Mouse (Mus musculus) forebrain, embryonic 11.5 days (tissue): ENCODE measurements around the gene Agpat4. TPM values are rescaled to one million over a fixed set of nuclear protein-coding genes. Genes with fewer than 3 reads are reported as not detected.

ENCODE experiments used
- ATAC-seq: fragments of 200-750 bp; cut with Nextera tagmentation; replicated peaks from 2 replicates; pipeline ENCODE4 v1.8.0; 2017; ENCODE audit warnings: moderate TSS enrichment; ENCODE audit not compliant: low FRiP score
- DNase-seq: peaks from one replicate; pipeline ENCODE4 v3.0.0-alpha.2; 2017; ENCODE audit warnings: low spot score
- H3K27ac ChIP-seq: fragments of 300-500 bp; sonication (generic); 2 replicates; pipeline ENCODE4 v1.5.1; 2014; ENCODE audit warnings: low read depth, low read length
- H3K27me3 ChIP-seq: fragments of 300-500 bp; sonication (generic); 2 replicates; pipeline ENCODE4 v1.6.1; 2014; ENCODE audit warnings: mild to moderate bottlenecking, low read length, mixed read lengths; ENCODE audit not compliant: control insufficient read depth, insufficient read depth
- H3K36me3 ChIP-seq: fragments of 300-500 bp; sonication (generic); 2 replicates; pipeline ENCODE4 v1.6.1; 2014; ENCODE audit warnings: mild to moderate bottlenecking, low read length, moderate library complexity, mixed read lengths; ENCODE audit not compliant: control insufficient read depth, insufficient read depth
- H3K4me1 ChIP-seq: fragments of 300-500 bp; sonication (generic); replicated peaks from 2 replicates; pipeline ENCODE4 v1.6.1; 2014; ENCODE audit warnings: low read length, mixed read lengths; ENCODE audit not compliant: control insufficient read depth, insufficient read depth
- H3K4me2 ChIP-seq: fragments of 300-500 bp; sonication (generic); 2 replicates; pipeline ENCODE4 v1.6.1; 2014; ENCODE audit warnings: low read depth, mild to moderate bottlenecking, low read length, moderate library complexity, mixed read lengths; ENCODE audit not compliant: severe bottlenecking
- H3K4me3 ChIP-seq: fragments of 300-500 bp; sonication (generic); 2 replicates; pipeline ENCODE4 v1.5.1; 2014; ENCODE audit warnings: low read depth, low read length
- H3K9ac ChIP-seq: fragments of 300-500 bp; sonication (generic); 2 replicates; pipeline ENCODE4 v1.6.1; 2014; ENCODE audit warnings: low read length
- H3K9me3 ChIP-seq: fragments of 300-500 bp; sonication (generic); 2 replicates; pipeline ENCODE4 v1.6.1; 2016; ENCODE audit warnings: low read length, mixed read lengths; ENCODE audit not compliant: control insufficient read depth
- WGBS: fragments of 180-500 bp; shearing (Covaris S2); extraction: QIAGEN DNeasy Blood & Tissue Kit; methylation state at CpG from one replicate; pipeline ENCODE4 v1.1.7; 2014; 5-methylcytosine and 5-hydroxymethylcytosine counted together
- polyA plus RNA-seq: library from polyadenylated mRNA; unstranded; fragments of >200 nt; fragmentation: Nextera tagmentation; extraction: Ambion mirVana; gene quantifications from 2 replicates; pipeline ENCODE4 v1.2.1, GENCODE M21; 2014

The Agpat4 gene
- polyA plus RNA-seq, 1 experiment from 2014 or later = 35.6 TPM

DNA sequence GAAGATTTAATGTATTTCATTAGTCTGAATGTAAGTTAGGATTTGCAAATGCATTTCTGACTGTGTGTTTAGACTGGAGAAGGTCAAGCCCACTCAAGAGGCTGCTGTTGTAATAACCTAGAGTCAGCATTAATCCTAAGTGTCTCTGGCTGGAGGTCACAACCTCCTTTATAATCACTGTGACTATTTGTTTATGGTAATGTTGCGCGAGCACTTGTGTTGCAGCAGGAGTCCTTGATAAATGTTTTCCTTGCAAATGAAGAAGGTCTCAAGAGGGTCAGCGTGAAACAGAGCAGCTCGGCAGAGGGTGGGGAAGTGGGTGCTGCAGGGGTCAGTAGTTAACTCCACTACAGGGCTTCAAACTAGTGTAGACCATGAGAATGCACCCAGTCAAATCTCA lies 57.1 kb downstream of the Agpat4 start:
- H3K4me3 ChIP-seq = no peak overlapping the region
- no peaks in the 10 kb centered on the region for H3K4me1 ChIP-seq
- H3K9me3 ChIP-seq = no peaks in the 10 kb centered on the region
- no peaks in the 10 kb centered on the region; the same call in 1 of the 2 replicates for H3K36me3 ChIP-seq
- H3K4me2 ChIP-seq = no peak overlapping the region
- H3K27ac ChIP-seq = no peak overlapping the region
- no peak overlapping the region for H3K9ac ChIP-seq
- WGBS = 89% methylated on average over 4 of the region's 4 CpGs
- DNase-seq = no peak
- ATAC-seq = no peak
- H3K27me3 ChIP-seq = no peaks in the 10 kb centered on the region

DNA sequence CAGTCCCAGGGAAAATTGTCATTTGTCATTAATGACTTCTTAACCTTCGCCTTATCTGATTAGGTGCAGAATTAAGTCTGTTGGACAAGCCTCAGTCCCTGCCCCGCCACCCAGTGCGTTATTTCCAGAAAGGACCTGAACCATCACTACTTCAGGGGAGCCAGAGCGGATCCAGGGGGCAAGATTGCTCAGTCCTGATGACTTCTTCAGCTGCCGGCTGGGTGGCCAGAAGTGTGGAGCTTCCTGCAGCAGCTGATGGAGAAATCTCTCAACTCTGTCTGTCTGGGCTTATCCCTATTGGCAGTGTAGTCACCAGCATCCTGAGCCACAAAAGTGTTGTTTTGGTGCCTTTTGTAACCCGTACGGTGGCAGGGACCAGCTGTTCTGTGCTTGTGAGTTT lies 60.8 kb downstream of the Agpat4 start:
- WGBS = 89% methylated on average over 7 of the region's 7 CpGs
- H3K9me3 ChIP-seq = no peaks in the 10 kb centered on the region
- H3K27me3 ChIP-seq = no peaks in the 10 kb centered on the region
- DNase-seq (no peak), ATAC-seq (no peak)
- H3K4me1 ChIP-seq = no peaks in the 10 kb centered on the region
- H3K4me2 ChIP-seq = no peak overlapping the region
- H3K36me3 ChIP-seq = no peaks in the 10 kb centered on the region; the same call in 1 of the 2 replicates
- H3K27ac ChIP-seq = no peak overlapping the region
- H3K9ac ChIP-seq = no peak overlapping the region
- no peak overlapping the region for H3K4me3 ChIP-seq

DNA sequence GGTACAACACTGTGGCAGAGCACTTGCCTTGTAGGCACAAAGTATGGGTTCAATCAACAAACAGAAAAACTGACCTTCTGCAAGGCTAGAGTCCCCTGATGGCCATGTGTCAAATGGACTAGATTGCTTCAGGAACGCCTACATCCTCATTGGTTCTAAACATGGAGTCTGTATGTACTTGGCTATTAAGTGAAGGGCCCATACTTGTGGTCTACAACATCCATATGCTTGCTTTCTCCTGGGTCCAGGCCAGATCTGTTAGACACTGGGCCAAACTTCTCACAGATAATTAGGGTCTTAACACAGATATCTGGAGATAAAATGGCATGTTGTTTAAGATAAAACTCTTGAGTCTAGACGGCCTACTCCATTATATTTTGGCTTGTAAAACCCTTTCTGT lies 61.3 kb downstream of the Agpat4 start:
- no peak overlapping the region for H3K27ac ChIP-seq
- no peak overlapping the region for H3K4me3 ChIP-seq
- ATAC-seq (no peak), DNase-seq (no peak)
- no peaks in the 10 kb centered on the region for H3K9me3 ChIP-seq
- no peaks in the 10 kb centered on the region for H3K4me1 ChIP-seq
- no peak overlapping the region for H3K9ac ChIP-seq
- H3K36me3 ChIP-seq = no peaks in the 10 kb centered on the region; the same call in 1 of the 2 replicates
- H3K4me2 ChIP-seq = no peak overlapping the region
- H3K27me3 ChIP-seq = no peaks in the 10 kb centered on the region
- WGBS = 91% methylated on average over 2 of the region's 2 CpGs

DNA sequence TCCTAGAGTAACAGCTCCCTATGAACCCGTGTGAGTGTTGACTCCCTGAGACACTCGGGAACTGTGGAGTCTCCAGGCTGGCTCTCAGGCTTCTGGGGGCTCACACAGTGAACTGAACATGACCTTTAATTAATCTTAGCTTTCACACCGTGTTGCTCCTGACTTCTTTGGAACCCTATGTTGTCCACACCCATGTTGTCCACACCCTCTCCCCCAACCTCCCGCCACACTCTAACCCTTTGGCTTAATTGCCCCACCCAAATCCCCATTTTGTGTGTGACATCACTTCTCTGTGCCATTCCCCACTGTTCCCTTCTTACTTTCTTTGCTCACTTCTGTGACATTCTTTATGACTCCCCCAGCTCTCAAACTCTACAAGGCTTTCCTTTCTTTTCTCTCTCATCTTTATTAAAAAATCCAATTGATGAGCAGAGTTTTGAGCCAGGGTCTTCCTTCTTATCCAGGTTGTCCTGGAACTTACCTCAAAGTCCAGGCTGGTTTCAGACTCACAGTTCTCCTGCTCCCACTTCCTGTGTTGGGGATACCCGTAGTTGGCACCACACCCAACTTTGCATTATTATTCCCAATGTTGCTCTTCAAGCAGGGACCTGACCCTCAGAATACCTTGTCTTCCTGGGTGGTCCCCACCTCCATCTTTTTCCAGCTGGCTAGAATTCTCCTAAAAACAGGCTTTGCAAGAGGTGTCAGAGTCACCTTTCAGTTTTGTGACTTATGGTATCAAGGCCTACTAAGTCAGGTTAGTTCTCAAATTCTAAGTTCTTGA lies 64.4 kb downstream of the Agpat4 start:
- 86% methylated on average over 5 of the region's 5 CpGs for WGBS
- DNase-seq = no peak

DNA sequence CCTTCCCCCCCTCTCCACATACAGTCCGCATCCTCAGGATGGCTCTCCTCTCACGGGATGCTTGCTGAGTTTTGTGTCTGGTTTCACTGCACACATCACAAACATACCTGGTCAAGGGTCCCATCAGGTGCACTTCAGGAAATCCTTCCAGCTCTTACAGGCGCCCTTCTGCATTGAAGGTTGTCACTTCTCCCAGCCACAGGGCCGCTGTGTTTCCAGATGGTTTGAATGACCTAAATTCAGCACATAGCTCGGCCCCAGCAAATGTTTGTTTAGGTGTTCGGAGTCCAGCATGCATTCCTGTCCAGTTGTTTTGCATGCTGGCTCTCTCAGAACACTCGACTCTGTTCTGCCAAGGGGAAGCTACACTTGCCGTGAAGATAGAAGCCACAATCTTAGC lies 65.8 kb downstream of the Agpat4 start:
- H3K4me1 ChIP-seq = no peaks in the 10 kb centered on the region
- H3K27ac ChIP-seq = no peak overlapping the region
- 81% methylated on average over 8 of the region's 8 CpGs for WGBS

More for the DNA sequence above, 64.4 kb downstream of the Agpat4 start:
- Histone ChIP-seq H3K4me2 (no peak overlapping the region), H3K4me1 (no peaks in the 10 kb centered on the region), H3K27me3 (no peaks in the 10 kb centered on the region), H3K9me3 (no peaks in the 10 kb centered on the region), H3K36me3 (no peaks in the 10 kb centered on the region), H3K27ac (no peak overlapping the region), H3K4me3 (no peak overlapping the region), H3K9ac (no peak overlapping the region)
- no peak for ATAC-seq

DNA sequence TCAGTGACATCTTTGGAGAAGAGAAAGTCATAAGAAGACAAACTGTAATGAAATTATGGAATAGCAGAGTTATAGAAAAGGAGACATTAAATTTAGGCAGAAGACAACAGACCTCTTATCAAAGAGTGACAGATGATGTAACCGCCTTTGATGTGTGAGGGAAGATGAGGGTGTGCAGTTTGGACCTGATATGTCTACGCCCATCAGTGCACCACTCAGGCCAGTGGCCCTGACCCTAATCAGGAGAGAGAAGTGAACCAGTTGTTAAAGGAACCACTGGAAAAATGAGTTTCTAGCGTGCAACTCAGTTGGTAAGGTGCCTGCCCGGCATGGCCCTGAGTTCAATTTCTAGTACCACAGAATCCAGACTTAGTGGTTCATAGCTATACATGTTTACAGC lies 67.4 kb downstream of the Agpat4 start:
- ATAC-seq = no peak
- Histone ChIP-seq H3K27ac (no peak overlapping the region; the same call in 1 of the 2 replicates), H3K4me1 (no peaks in the 10 kb centered on the region), H3K4me3 (no peak overlapping the region), H3K27me3 (no peaks in the 10 kb centered on the region), H3K36me3 (no peaks in the 10 kb centered on the region), H3K9me3 (no peaks in the 10 kb centered on the region), H3K4me2 (no peak overlapping the region), H3K9ac (no peak overlapping the region)
- 98% methylated on average over 4 of the region's 4 CpGs for WGBS
- DNase-seq = no peak

More for the DNA sequence above, 65.8 kb downstream of the Agpat4 start:
- DNase-seq (no peak), ATAC-seq (no peak)
- Histone ChIP-seq H3K4me2 (no peak overlapping the region), H3K9ac (no peak overlapping the region), H3K9me3 (no peaks in the 10 kb centered on the region), H3K36me3 (no peaks in the 10 kb centered on the region), H3K4me3 (no peak overlapping the region), H3K27me3 (no peaks in the 10 kb centered on the region)

DNA sequence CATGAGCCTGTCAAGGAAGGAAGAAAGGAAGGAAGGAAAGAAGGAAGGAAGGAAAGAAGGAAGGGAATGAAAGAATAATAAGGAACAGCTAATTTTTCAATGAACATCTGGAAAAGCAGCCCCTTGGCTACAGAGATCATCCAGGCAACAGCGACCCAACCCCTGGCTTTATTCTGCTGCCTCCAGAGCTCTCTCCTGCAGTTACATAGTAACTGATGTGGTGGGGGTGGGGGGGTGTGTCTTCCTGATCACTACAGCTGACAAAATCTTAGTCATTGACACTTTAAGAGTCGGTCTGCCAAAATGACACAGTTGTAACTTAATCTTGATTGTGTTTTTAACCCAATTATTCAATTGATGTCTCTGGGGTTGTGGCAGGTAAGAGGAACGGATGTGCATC lies 67.8 kb downstream of the Agpat4 start:
- H3K4me3 ChIP-seq = no peak overlapping the region
- no peaks in the 10 kb centered on the region for H3K36me3 ChIP-seq
- ATAC-seq (no peak), DNase-seq (no peak)
- no peaks in the 10 kb centered on the region for H3K9me3 ChIP-seq
- WGBS = 81% methylated on average over 3 of the region's 3 CpGs
- no peaks in the 10 kb centered on the region for H3K27me3 ChIP-seq
- no peaks in the 10 kb centered on the region for H3K4me1 ChIP-seq
- H3K4me2 ChIP-seq = no peak overlapping the region
- H3K9ac ChIP-seq = no peak overlapping the region
- no peak overlapping the region; the same call in 1 of the 2 replicates for H3K27ac ChIP-seq

DNA sequence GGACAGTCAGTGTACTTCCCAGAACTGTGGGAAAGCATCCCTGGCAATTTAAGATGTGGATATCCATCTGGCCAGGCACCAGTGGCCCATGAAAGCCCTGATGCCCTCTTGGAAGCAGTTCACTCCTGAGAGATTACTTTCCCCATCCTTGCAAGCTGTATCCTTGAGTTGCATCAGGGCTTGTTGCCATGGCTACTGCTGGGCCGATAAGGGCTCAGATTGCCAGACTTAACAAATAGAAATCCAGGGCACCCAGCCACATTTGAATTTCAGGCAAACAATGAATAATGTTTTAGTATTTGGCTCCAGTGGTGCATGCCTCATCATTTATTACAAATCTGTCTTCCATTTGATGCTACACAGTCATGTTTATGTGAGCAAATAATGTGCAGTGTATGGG lies 69.3 kb downstream of the Agpat4 start:
- ATAC-seq = no peak
- whole genome bisulfite sequencing = 61% methylated on average over 1 of the region's 1 CpGs

DNA sequence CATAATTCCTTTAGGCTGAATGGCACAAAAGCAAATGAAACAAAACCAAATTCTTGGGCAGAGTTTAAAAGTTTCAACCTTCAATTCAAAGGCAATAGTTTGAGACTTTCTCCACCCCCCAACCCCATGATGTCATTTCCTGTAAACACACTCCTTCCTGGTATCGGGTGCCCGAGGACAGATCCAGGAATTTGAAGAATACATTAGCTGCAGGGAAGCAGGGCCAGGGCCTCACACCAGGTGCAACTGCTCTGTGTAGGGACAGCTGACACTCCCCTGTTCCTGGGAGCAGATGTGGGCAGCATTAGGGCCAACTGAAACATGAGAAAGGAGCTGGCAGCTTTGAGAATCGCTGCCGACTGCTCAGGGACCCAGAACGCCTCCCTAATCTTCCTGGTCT lies 76.6 kb downstream of the Agpat4 start:
- 60% methylated on average over 5 of the region's 5 CpGs for WGBS
- H3K4me2 ChIP-seq = no peak overlapping the region
- no peaks in the 10 kb centered on the region for H3K9me3 ChIP-seq
- DNase-seq (no peak), ATAC-seq (no peak)
- no peak overlapping the region for H3K9ac ChIP-seq
- no peak overlapping the region for H3K27ac ChIP-seq
- no peak overlapping the region for H3K4me3 ChIP-seq
- no peaks in the 10 kb centered on the region for H3K27me3 ChIP-seq
- no peaks in the 10 kb centered on the region for H3K36me3 ChIP-seq
- no peaks in the 10 kb centered on the region for H3K4me1 ChIP-seq

More for the DNA sequence above, 69.3 kb downstream of the Agpat4 start:
- Histone ChIP-seq H3K9me3 (no peaks in the 10 kb centered on the region), H3K27ac (no peak overlapping the region), H3K9ac (no peak overlapping the region), H3K4me2 (no peak overlapping the region), H3K27me3 (no peaks in the 10 kb centered on the region), H3K4me1 (no peaks in the 10 kb centered on the region), H3K4me3 (no peak overlapping the region), H3K36me3 (no peaks in the 10 kb centered on the region)
- DNase-seq = no peak
